Mouse (Mus musculus) ES-Bruce4 (cell line): ENCODE data around the gene Pak1ip1. TPM values are rescaled to one million over a fixed set of nuclear protein-coding genes. Genes with fewer than 3 reads are reported as not detected.

Source experiments
- H3K27ac ChIP-seq: 2 replicates; pipeline ENCODE4 v1.5.1; 2012; ENCODE audit warnings: low read length, inconsistent platforms; ENCODE audit not compliant: insufficient read depth
- H3K27me3 ChIP-seq: 2 replicates; pipeline ENCODE4 v1.6.1; 2012; ENCODE audit warnings: mild to moderate bottlenecking, low read length, inconsistent platforms; ENCODE audit not compliant: control insufficient read depth, poor library complexity, insufficient read depth, severe bottlenecking
- H3K36me3 ChIP-seq: 2 replicates; pipeline ENCODE4 v1.6.1; 2012; ENCODE audit warnings: inconsistent platforms, mild to moderate bottlenecking, low read length, moderate library complexity; ENCODE audit not compliant: control insufficient read depth, poor library complexity, insufficient read depth, severe bottlenecking
- H3K4me1 ChIP-seq: one replicate; pipeline ENCODE4 v1.8.1; 2011; ENCODE audit warnings: low read length; ENCODE audit not compliant: control insufficient read depth, insufficient read depth
- H3K4me3 ChIP-seq: 2 replicates; pipeline ENCODE4 v1.5.1; 2011; ENCODE audit warnings: low read depth, mild to moderate bottlenecking, low read length
- H3K9ac ChIP-seq: 2 replicates; pipeline ENCODE4 v1.6.1; 2012; ENCODE audit warnings: low read depth, mild to moderate bottlenecking, inconsistent platforms; ENCODE audit not compliant: poor library complexity, severe bottlenecking
- H3K9me3 ChIP-seq: replicated peaks from 2 replicates; pipeline ENCODE4 v1.6.1; 2012; ENCODE audit warnings: mild to moderate bottlenecking, low read length, inconsistent platforms; ENCODE audit not compliant: control insufficient read depth, poor library complexity, insufficient read depth, severe bottlenecking
- CTCF ChIP-seq: IDR thresholded peaks from one replicate; pipeline ENCODE4 v1.8.1; 2011; ENCODE audit warnings: low read depth, low read length
- EP300 ChIP-seq: IDR thresholded peaks from 2 replicates; pipeline ENCODE4 v1.6.1; 2011; ENCODE audit warnings: low read depth, low read length; ENCODE audit not compliant: insufficient read depth
- POLR2A ChIP-seq: IDR thresholded peaks from one replicate; pipeline ENCODE4 v1.8.1; 2011; ENCODE audit warnings: low read length; ENCODE audit not compliant: insufficient read depth
- polyA plus RNA-seq: library from polyadenylated mRNA; stranded (reverse); fragments of >200 nt; gene quantifications from 2 replicates; pipeline ENCODE4 v1.2.4, GENCODE M21; 2011; ENCODE audit warnings: low read depth; ENCODE audit not compliant: missing spikeins, insufficient read depth, insufficient read length

Gene Pak1ip1
- polyA plus RNA-seq, 1 experiment: 79.4 TPM

GRCm38 (mm10) chr13:41000140-41000925 lies 490 bp upstream of the Pak1ip1 start:
- Histone ChIP-seq H3K9ac (peak overlapping the region; percentile 80), H3K27ac (peak overlapping the region; percentile 89), H3K4me1 (peaks cover 2% of the 10 kb centered on the region), H3K9me3 (no peaks in the 10 kb centered on the region), H3K4me3 (peak overlapping the region; percentile 96), H3K36me3 (peaks cover 12% of the 10 kb centered on the region), H3K27me3 (no peaks in the 10 kb centered on the region)
- peak; percentile 6 for TF ChIP-seq CTCF
- no peak for TF ChIP-seq POLR2A

- TF ChIP-seq CTCF (no peak), EP300 (no peak), POLR2A (no peak)
- H3K4me1 ChIP-seq: peaks cover 2% of the 10 kb centered on the region
- peak overlapping the region; percentile 21 for H3K4me3 ChIP-seq
These were observed 1.2 kb downstream of the Pak1ip1 start for GRCm38 (mm10) chr13:41002001-41002400.

GRCm38 (mm10) chr13:41006244-41006643 lies 5.4 kb downstream of the Pak1ip1 start:
- Histone ChIP-seq H3K9me3 (no peaks in the 10 kb centered on the region), H3K9ac (no peak overlapping the region), H3K27ac (no peak overlapping the region), H3K4me1 (peaks cover 2% of the 10 kb centered on the region), H3K27me3 (no peaks in the 10 kb centered on the region), H3K4me3 (no peak overlapping the region), H3K36me3 (peaks cover 68% of the 10 kb centered on the region)
- TF ChIP-seq CTCF (no peak), POLR2A (no peak), EP300 (no peak)

More at GRCm38 (mm10) chr13:41002001-41002400, 1.2 kb downstream of the Pak1ip1 start:
- peaks cover 26% of the 10 kb centered on the region for H3K36me3 ChIP-seq
- no peak overlapping the region for H3K27ac ChIP-seq
- no peaks in the 10 kb centered on the region for H3K27me3 ChIP-seq
- peak overlapping the region; percentile 80; the same call in 1 of the 2 replicates for H3K9ac ChIP-seq
- no peaks in the 10 kb centered on the region for H3K9me3 ChIP-seq

GRCm38 (mm10) chr13:41008271-41008670 lies 7.4 kb downstream of the Pak1ip1 start:
- TF ChIP-seq CTCF (no peak), POLR2A (no peak), EP300 (no peak)

GRCm38 (mm10) chr13:41008946-41009345 lies 8.1 kb downstream of the Pak1ip1 start:
- Histone ChIP-seq H3K27ac (no peak overlapping the region), H3K9ac (no peak overlapping the region), H3K9me3 (no peaks in the 10 kb centered on the region), H3K4me3 (no peak overlapping the region), H3K36me3 (peaks cover 81% of the 10 kb centered on the region), H3K27me3 (no peaks in the 10 kb centered on the region), H3K4me1 (no peaks in the 10 kb centered on the region)
- TF ChIP-seq POLR2A (no peak), CTCF (peak; percentile 21), EP300 (no peak)

More at GRCm38 (mm10) chr13:41008271-41008670, 7.4 kb downstream of the Pak1ip1 start:
- Histone ChIP-seq H3K36me3 (peaks cover 83% of the 10 kb centered on the region), H3K4me3 (no peak overlapping the region), H3K9ac (no peak overlapping the region), H3K9me3 (no peaks in the 10 kb centered on the region), H3K27ac (no peak overlapping the region), H3K27me3 (no peaks in the 10 kb centered on the region), H3K4me1 (no peaks in the 10 kb centered on the region)

GRCm38 (mm10) chr13:41015829-41016634 lies 15.2 kb downstream of the Pak1ip1 start, which contains the start of gene Tmem14c:
Gene Tmem14c, plus strand, starts transcription at chr13:41016292.
- Histone ChIP-seq H3K36me3 (peaks cover 30% of the 10 kb centered on the region), H3K27ac (no peak within 1 kb of the TSS), H3K4me1 (no peaks in the 10 kb centered on the region), H3K27me3 (no peaks in the 10 kb centered on the region), H3K4me3 (peak within 1 kb of the TSS; percentile 83), H3K9me3 (no peaks in the 10 kb centered on the region), H3K9ac (peak within 1 kb of the TSS; percentile 46)
- TF ChIP-seq CTCF: no peak
- TF ChIP-seq POLR2A: peak; percentile 87
- TF ChIP-seq EP300: no peak
